Mouse (Mus musculus): ENCODE measurements around the gene Wwox. TPM values are rescaled to one million over a fixed set of nuclear protein-coding genes. Genes with fewer than 3 reads are reported as not detected.

Gene Wwox
- 1 to 10 TPM; 4.4 to 6.0 (median 5.5) TPM for total RNA-seq (2022)

GRCm38 (mm10) chr8:114439334-114440204, at the start of gene Wwox:
Wwox (plus strand) TSS chr8:114439655.
- DNase-seq (ENCODE audit: low spot score in 2 of 2), result peak; percentile 98 to 99

- no peak for DNase-seq (ENCODE audit: low spot score in 2 of 2)
These were observed 48.8 kb upstream of the Wwox start for GRCm38 (mm10) chr8:114390465-114391254.

- DNase-seq (ENCODE audit: low spot score in 2 of 2), result no peak
These were observed 41.1 kb upstream of the Wwox start for GRCm38 (mm10) chr8:114398326-114398725.

- no peak for DNase-seq (ENCODE audit: low spot score in 2 of 2)
These were observed 40.2 kb upstream of the Wwox start for GRCm38 (mm10) chr8:114399273-114399672.

GRCm38 (mm10) chr8:114401679-114402078, 37.8 kb upstream of the Wwox start:
- DNase-seq (ENCODE audit: low spot score in 2 of 2), result no peak

- DNase-seq (ENCODE audit: low spot score in 2 of 2), result no peak
These were observed 28.0 kb upstream of the Wwox start for GRCm38 (mm10) chr8:114411421-114411820.

GRCm38 (mm10) chr8:114417786-114418185, 21.7 kb upstream of the Wwox start, which contains the start of gene Clec3a:
Clec3a (plus strand) TSS chr8:114418086.
- no peak for DNase-seq (ENCODE audit: low spot score in 2 of 2)

- no peak for DNase-seq (ENCODE audit: low spot score in 2 of 2)
These were observed 21.0 kb upstream of the Wwox start for GRCm38 (mm10) chr8:114418486-114418885.

- DNase-seq (ENCODE audit: low spot score in 2 of 2), result no peak
These were observed 20.6 kb upstream of the Wwox start for GRCm38 (mm10) chr8:114418904-114419303.

GRCm38 (mm10) chr8:114421544-114421943, 17.9 kb upstream of the Wwox start:
- no peak for DNase-seq (ENCODE audit: low spot score in 2 of 2)

GRCm38 (mm10) chr8:114438236-114438635, 1.2 kb upstream of the Wwox start:
- DNase-seq (ENCODE audit: low spot score in 2 of 2), result no peak

GRCm38 (mm10) chr8:114440205-114440589, 742 bp downstream of the Wwox start:
- no peak for DNase-seq (ENCODE audit: low spot score in 2 of 2)

GRCm38 (mm10) chr8:114441616-114442015, 2.2 kb downstream of the Wwox start:
- DNase-seq (ENCODE audit: low spot score in 2 of 2), result no peak

- no peak for DNase-seq (ENCODE audit: low spot score in 2 of 2)
These were observed 7.4 kb downstream of the Wwox start for GRCm38 (mm10) chr8:114446884-114447283.

- no peak for DNase-seq (ENCODE audit: low spot score in 2 of 2)
These were observed 12.8 kb downstream of the Wwox start for GRCm38 (mm10) chr8:114452278-114452677.

GRCm38 (mm10) chr8:114452781-114453221, 13.3 kb downstream of the Wwox start:
- DNase-seq (ENCODE audit: low spot score in 2 of 2), result no peak

- DNase-seq (ENCODE audit: low spot score in 2 of 2), result no peak
These were observed 15.8 kb downstream of the Wwox start for GRCm38 (mm10) chr8:114455302-114455701.

GRCm38 (mm10) chr8:114455953-114456352, 16.5 kb downstream of the Wwox start:
- DNase-seq (ENCODE audit: low spot score in 2 of 2), result peak; percentile 37 to 43

- DNase-seq (ENCODE audit: low spot score in 2 of 2), result no peak
These were observed 18.8 kb downstream of the Wwox start for GRCm38 (mm10) chr8:114458113-114458784.

GRCm38 (mm10) chr8:114460600-114460999, 21.1 kb downstream of the Wwox start:
- DNase-seq (ENCODE audit: low spot score in 2 of 2), result no peak

GRCm38 (mm10) chr8:114462591-114462990, 23.1 kb downstream of the Wwox start:
- no peak for DNase-seq (ENCODE audit: low spot score in 2 of 2)

GRCm38 (mm10) chr8:114463305-114463704, 23.9 kb downstream of the Wwox start:
- no peak for DNase-seq (ENCODE audit: low spot score in 2 of 2)
